Mouse (Mus musculus): ENCODE measurements around the gene Rbl2.

GRCm38 (mm10) chr8:91094135-91094534 is 24.3 kb downstream of the Rbl2 start:
- TF ChIP-seq POLR2A (IDR thresholded peaks at IDR 0.05; ENCODE audit: low read depth, low read length): no peak
- TF ChIP-seq CTCF (IDR thresholded peaks at IDR 0.05; ENCODE audit: extremely low read depth, insufficient read depth, insufficient read length, insufficient replicate concordance): no peak
